Mouse (Mus musculus) kidney, adult 2 months (tissue): ENCODE measurements around the gene Crk.

Experiments
- CTCF ChIP-seq: fragments of 200-500 bp; conservative IDR thresholded peaks from 2 replicates; pipeline ENCODE4 v1.5.1; 2011; ENCODE audit warnings: low read depth, mild to moderate bottlenecking, control low read depth, low read length, moderate library complexity, mixed read lengths; ENCODE audit not compliant: insufficient read depth, insufficient read length
- POLR2A ChIP-seq: fragments of 200-500 bp; IDR thresholded peaks from one replicate; pipeline ENCODE4 v1.6.1; 2011; ENCODE audit warnings: low read depth, low read length, control low read depth

DNA sequence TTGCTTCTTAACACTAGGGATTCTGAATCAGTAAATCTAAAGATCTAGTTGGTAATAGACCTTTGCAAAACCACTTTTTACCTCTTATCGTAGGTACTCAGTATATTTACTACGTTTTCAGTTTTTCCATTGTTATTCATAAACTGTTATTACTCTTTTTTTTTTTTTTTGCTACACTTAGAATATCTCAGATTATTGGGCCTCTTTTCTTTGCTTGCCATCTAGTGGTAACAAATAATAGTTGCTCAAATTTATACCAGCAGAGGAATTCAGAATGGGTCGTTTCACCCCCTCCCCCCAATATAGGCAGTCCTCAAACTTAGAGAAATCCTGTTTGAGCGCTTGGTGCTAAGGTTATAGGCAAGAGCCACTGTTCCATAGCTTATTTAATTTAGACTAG is 72.0 kb downstream of the Crk start:
- no peak for TF ChIP-seq CTCF
- no peak for TF ChIP-seq POLR2A
